Mouse (Mus musculus): ENCODE measurements around the gene Stx5a. TPM values are rescaled to one million over a fixed set of nuclear protein-coding genes. Genes with fewer than 3 reads are reported as not detected.

The Stx5a gene
- polyA plus RNA-seq, 1 experiment from 2014 or later: 118 TPM

- peak within 1 kb of the TSS; percentile 95 for H3K4me3 ChIP-seq
- H3K9me3 ChIP-seq (replicated peaks): no peaks in the 10 kb centered on the region
- peak within 1 kb of the TSS; percentile 94 for H3K4me2 ChIP-seq
- H3K9ac ChIP-seq: peak within 1 kb of the TSS; percentile 81
- H3K36me3 ChIP-seq (ENCODE audit: poor library complexity, severe bottlenecking): peaks cover 32% of the 10 kb centered on the region
- under 1% methylated on average over 32 of the region's 32 CpGs for WGBS
- H3K27me3 ChIP-seq: no peaks in the 10 kb centered on the region
- H3K4me1 ChIP-seq: peaks cover 20% of the 10 kb centered on the region
- H3K27ac ChIP-seq: peak within 1 kb of the TSS; percentile 67
- peak; percentile 98 for ATAC-seq
Observed at GRCm38 (mm10) chr19:8735389-8736159, 5.6 kb upstream of the Stx5a start, which contains the start of gene Wdr74. Wdr74 (plus strand) TSS chr19:8735827.

GRCm38 (mm10) chr19:8736160-8736467 is 5.1 kb upstream of the Stx5a start:
- no peak for ATAC-seq
- 3% methylated on average over 11 of the region's 11 CpGs for WGBS

GRCm38 (mm10) chr19:8738911-8739310 is 2.3 kb upstream of the Stx5a start:
- ATAC-seq: no peak
- Histone ChIP-seq H3K9ac (no peak overlapping the region), H3K36me3 (ENCODE audit: poor library complexity, severe bottlenecking) (peaks cover 46% of the 10 kb centered on the region), H3K4me1 (peaks cover 38% of the 10 kb centered on the region), H3K27me3 (no peaks in the 10 kb centered on the region), H3K27ac (no peak overlapping the region), H3K9me3 (replicated peaks) (no peaks in the 10 kb centered on the region), H3K4me3 (no peak overlapping the region), H3K4me2 (no peak overlapping the region)
- WGBS: 95% methylated on average over 7 of the region's 7 CpGs

More at GRCm38 (mm10) chr19:8736160-8736467, 5.1 kb upstream of the Stx5a start:
- Histone ChIP-seq H3K36me3 (ENCODE audit: poor library complexity, severe bottlenecking) (peaks cover 33% of the 10 kb centered on the region), H3K27me3 (no peaks in the 10 kb centered on the region), H3K9ac (peak overlapping the region; percentile 81), H3K4me1 (peaks cover 25% of the 10 kb centered on the region), H3K4me2 (peak overlapping the region; percentile 94), H3K4me3 (peak overlapping the region; percentile 95), H3K9me3 (replicated peaks) (no peaks in the 10 kb centered on the region), H3K27ac (peak overlapping the region; percentile 57)

GRCm38 (mm10) chr19:8739646-8740045 is 1.6 kb upstream of the Stx5a start:
- no peak for ATAC-seq
- Histone ChIP-seq H3K4me3 (no peak overlapping the region), H3K27me3 (no peaks in the 10 kb centered on the region), H3K27ac (no peak overlapping the region), H3K4me1 (peaks cover 38% of the 10 kb centered on the region), H3K36me3 (ENCODE audit: poor library complexity, severe bottlenecking) (peaks cover 52% of the 10 kb centered on the region), H3K4me2 (no peak overlapping the region), H3K9ac (no peak overlapping the region), H3K9me3 (replicated peaks) (no peaks in the 10 kb centered on the region)
- WGBS: 92% methylated on average over 6 of the region's 6 CpGs

- Histone ChIP-seq H3K4me1 (peaks cover 34% of the 10 kb centered on the region), H3K27me3 (no peaks in the 10 kb centered on the region), H3K27ac (peak within 1 kb of the TSS; percentile 94), H3K9me3 (replicated peaks) (no peaks in the 10 kb centered on the region), H3K4me3 (peak within 1 kb of the TSS; percentile 97), H3K9ac (peak within 1 kb of the TSS; percentile 90), H3K4me2 (peak within 1 kb of the TSS; percentile 98), H3K36me3 (ENCODE audit: poor library complexity, severe bottlenecking) (peaks cover 62% of the 10 kb centered on the region)
- ATAC-seq: no peak
- WGBS: 62% methylated on average over 14 of the region's 14 CpGs
Observed at GRCm38 (mm10) chr19:8740603-8741002, 610 bp upstream of the Stx5a start, which contains the start of gene 1700092M07Rik. 1700092M07Rik (plus strand) TSS chr19:8740718.

GRCm38 (mm10) chr19:8742176-8742575 is 963 bp downstream of the Stx5a start:
- no peaks in the 10 kb centered on the region for H3K27me3 ChIP-seq
- 23% methylated on average over 14 of the region's 14 CpGs for WGBS
- no peaks in the 10 kb centered on the region for H3K9me3 ChIP-seq (replicated peaks)
- H3K27ac ChIP-seq: peak overlapping the region; percentile 58; the same call in 1 of the 2 replicates
- H3K36me3 ChIP-seq (ENCODE audit: poor library complexity, severe bottlenecking): peaks cover 78% of the 10 kb centered on the region
- H3K9ac ChIP-seq: peak overlapping the region; percentile 90
- H3K4me3 ChIP-seq: peak overlapping the region; percentile 97
- no peak for ATAC-seq
- H3K4me2 ChIP-seq: peak overlapping the region; percentile 98
- H3K4me1 ChIP-seq: peaks cover 22% of the 10 kb centered on the region

- no peaks in the 10 kb centered on the region for H3K27me3 ChIP-seq
- no peak for ATAC-seq
Observed at GRCm38 (mm10) chr19:8745382-8745781, 4.2 kb downstream of the Stx5a start.

GRCm38 (mm10) chr19:8747368-8747767 is 6.2 kb downstream of the Stx5a start:
- Histone ChIP-seq H3K4me3 (no peak overlapping the region), H3K4me1 (peaks cover 8% of the 10 kb centered on the region), H3K4me2 (no peak overlapping the region), H3K36me3 (ENCODE audit: poor library complexity, severe bottlenecking) (peaks cover 95% of the 10 kb centered on the region), H3K27ac (no peak overlapping the region), H3K9me3 (replicated peaks) (no peaks in the 10 kb centered on the region), H3K27me3 (no peaks in the 10 kb centered on the region), H3K9ac (no peak overlapping the region)
- no peak for ATAC-seq
- WGBS: 72% methylated on average over 2 of the region's 2 CpGs

More at GRCm38 (mm10) chr19:8745382-8745781, 4.2 kb downstream of the Stx5a start:
- H3K9me3 ChIP-seq (replicated peaks): no peaks in the 10 kb centered on the region
- no peak overlapping the region for H3K9ac ChIP-seq
- no peak overlapping the region for H3K4me2 ChIP-seq
- H3K36me3 ChIP-seq (ENCODE audit: poor library complexity, severe bottlenecking): peaks cover 80% of the 10 kb centered on the region
- 98% methylated on average over 1 of the region's 1 CpGs for WGBS
- H3K27ac ChIP-seq: no peak overlapping the region
- H3K4me1 ChIP-seq: peaks cover 19% of the 10 kb centered on the region
- H3K4me3 ChIP-seq: no peak overlapping the region

- H3K27ac ChIP-seq: no peak overlapping the region
- 85% methylated on average over 3 of the region's 3 CpGs for WGBS
- ATAC-seq: no peak
- H3K27me3 ChIP-seq: no peaks in the 10 kb centered on the region
- H3K4me1 ChIP-seq: peaks cover 26% of the 10 kb centered on the region
- H3K4me2 ChIP-seq: peak overlapping the region; percentile 85
- H3K9ac ChIP-seq: no peak overlapping the region
- no peaks in the 10 kb centered on the region for H3K9me3 ChIP-seq (replicated peaks)
- H3K36me3 ChIP-seq (ENCODE audit: poor library complexity, severe bottlenecking): peaks cover 46% of the 10 kb centered on the region
- no peak overlapping the region for H3K4me3 ChIP-seq
Observed at GRCm38 (mm10) chr19:8755652-8756051, 14.4 kb downstream of the Stx5a start.

- peak within 1 kb of the TSS; percentile 85 for H3K27ac ChIP-seq
- WGBS: under 1% methylated on average over 74 of the region's 75 CpGs
- peak within 1 kb of the TSS; percentile 85 for H3K4me2 ChIP-seq
- H3K9ac ChIP-seq: peak within 1 kb of the TSS; percentile 95
- H3K36me3 ChIP-seq (ENCODE audit: poor library complexity, severe bottlenecking): peaks cover 38% of the 10 kb centered on the region
- H3K9me3 ChIP-seq (replicated peaks): no peaks in the 10 kb centered on the region
- H3K4me3 ChIP-seq: peak within 1 kb of the TSS; percentile 96
- H3K4me1 ChIP-seq: peaks cover 26% of the 10 kb centered on the region
- H3K27me3 ChIP-seq: no peaks in the 10 kb centered on the region
- ATAC-seq: peak; percentile 95
Observed at GRCm38 (mm10) chr19:8756635-8757387, 15.6 kb downstream of the Stx5a start, which contains the start of gene Nxf1. Nxf1 (plus strand) TSS chr19:8757073.

- peaks cover 37% of the 10 kb centered on the region for H3K36me3 ChIP-seq (ENCODE audit: poor library complexity, severe bottlenecking)
- H3K4me1 ChIP-seq: peaks cover 26% of the 10 kb centered on the region
- no peaks in the 10 kb centered on the region for H3K27me3 ChIP-seq
- peak overlapping the region; percentile 85 for H3K4me2 ChIP-seq
- peak overlapping the region; percentile 85 for H3K27ac ChIP-seq
- H3K4me3 ChIP-seq: peak overlapping the region; percentile 96
- WGBS: 6% methylated on average over 14 of the region's 14 CpGs
- peak overlapping the region; percentile 95 for H3K9ac ChIP-seq
- H3K9me3 ChIP-seq (replicated peaks): no peaks in the 10 kb centered on the region
- no peak for ATAC-seq
Observed at GRCm38 (mm10) chr19:8757471-8757998, 16.3 kb downstream of the Stx5a start.

GRCm38 (mm10) chr19:8758899-8759298 is 17.7 kb downstream of the Stx5a start:
- WGBS: 98% methylated on average over 2 of the region's 2 CpGs
- no peak overlapping the region for H3K4me3 ChIP-seq
- peaks cover 26% of the 10 kb centered on the region for H3K4me1 ChIP-seq
- H3K4me2 ChIP-seq: no peak overlapping the region
- ATAC-seq: no peak
- H3K27ac ChIP-seq: no peak overlapping the region
- no peaks in the 10 kb centered on the region for H3K9me3 ChIP-seq (replicated peaks)
- no peak overlapping the region for H3K9ac ChIP-seq
- H3K27me3 ChIP-seq: no peaks in the 10 kb centered on the region
- peaks cover 38% of the 10 kb centered on the region for H3K36me3 ChIP-seq (ENCODE audit: poor library complexity, severe bottlenecking)

All from forebrain, embryonic 13.5 days (tissue).